Mouse (Mus musculus) adrenal gland, postnatal 4 days (tissue): ENCODE measurements around the gene Dpf3. TPM values are rescaled to one million over a fixed set of nuclear protein-coding genes. Genes with fewer than 3 reads are reported as not detected.

Experiments
- DNase-seq, 2 experiments: peaks; one replicate each; pipeline ENCODE4 v3.0.0; 2021 to 2022; ENCODE audit warnings: low spot score in 2 of 2, mixed read lengths in 2 of 2
- total RNA-seq, 2 experiments: library from RNA; stranded (reverse); gene quantifications; 2 replicates each; pipeline ENCODE4 v1.2.3; 2021

Dpf3 gene
- total RNA-seq, 2 experiments from 2014 or later, result 9.4 to 10.5 TPM

GRCm38 (mm10) chr12:83471760-83472159 lies 15.8 kb downstream of the Dpf3 start:
- no peak for DNase-seq

GRCm38 (mm10) chr12:83470085-83470484 lies 17.4 kb downstream of the Dpf3 start:
- no peak for DNase-seq

- DNase-seq, result no peak
These were observed 20.7 kb downstream of the Dpf3 start for GRCm38 (mm10) chr12:83466508-83467430.

- DNase-seq, result no peak
These were observed 21.5 kb downstream of the Dpf3 start for GRCm38 (mm10) chr12:83466053-83466452.

GRCm38 (mm10) chr12:83460272-83460671 lies 27.2 kb downstream of the Dpf3 start:
- DNase-seq, result no peak

- DNase-seq, result no peak
These were observed 32.7 kb downstream of the Dpf3 start for GRCm38 (mm10) chr12:83454697-83455321.

- no peak for DNase-seq
These were observed 35.7 kb downstream of the Dpf3 start for GRCm38 (mm10) chr12:83451850-83452249.

GRCm38 (mm10) chr12:83450471-83450870 lies 37.0 kb downstream of the Dpf3 start:
- DNase-seq, result no peak

GRCm38 (mm10) chr12:83449202-83449601 lies 38.3 kb downstream of the Dpf3 start:
- DNase-seq, result no peak

GRCm38 (mm10) chr12:83445587-83445986 lies 41.9 kb downstream of the Dpf3 start:
- DNase-seq, result no peak

GRCm38 (mm10) chr12:83444448-83444847 lies 43.1 kb downstream of the Dpf3 start:
- no peak for DNase-seq

GRCm38 (mm10) chr12:83438002-83438401 lies 49.5 kb downstream of the Dpf3 start:
- DNase-seq, result no peak

GRCm38 (mm10) chr12:83433987-83434698 lies 53.4 kb downstream of the Dpf3 start:
- DNase-seq, result no peak

- DNase-seq, result no peak
These were observed 54.1 kb downstream of the Dpf3 start for GRCm38 (mm10) chr12:83433436-83433835.

GRCm38 (mm10) chr12:83430207-83430606 lies 57.3 kb downstream of the Dpf3 start:
- DNase-seq, result no peak

- no peak for DNase-seq
These were observed 59.5 kb downstream of the Dpf3 start for GRCm38 (mm10) chr12:83428016-83428415.

- no peak for DNase-seq
These were observed 59.9 kb downstream of the Dpf3 start for GRCm38 (mm10) chr12:83427601-83428000.

GRCm38 (mm10) chr12:83426326-83426725 lies 61.2 kb downstream of the Dpf3 start:
- DNase-seq, result no peak

GRCm38 (mm10) chr12:83425736-83426135 lies 61.8 kb downstream of the Dpf3 start:
- DNase-seq, result no peak

- DNase-seq, result peak in 1 of 2 experiments; percentile 50
These were observed 62.6 kb downstream of the Dpf3 start for GRCm38 (mm10) chr12:83424720-83425444.

GRCm38 (mm10) chr12:83424086-83424719 lies 63.3 kb downstream of the Dpf3 start:
- DNase-seq, result peak in 1 of 2 experiments; percentile 40
